Mouse (Mus musculus): ENCODE measurements at regions not wholly inside any gene's neighbourhood (a gene's known extent, or its start where the extent isn't known, plus 50 kb on each side); places are given as distances from the start of the nearest gene placed in this dataset.
A peak's percentile ranks its signal among the peaks of the same experiment; 100 is the strongest.
"Not testable (repeated sequence)": the region's sequence is repeated elsewhere in the genome, so short reads cannot be mapped to it uniquely, and the experiment has no call there.

- ATAC-seq (replicated peaks), result no peak
- no peak overlapping the region for H3K4me2 ChIP-seq (replicated peaks)
- H3K27me3 ChIP-seq, result no peaks in the 10 kb centered on the region
- no peak overlapping the region for H3K4me3 ChIP-seq
- no peaks in the 10 kb centered on the region for H3K9me3 ChIP-seq
- H3K36me3 ChIP-seq, result no peaks in the 10 kb centered on the region
- 70% methylated on average over 5 of the region's 5 CpGs for WGBS
- H3K27ac ChIP-seq (replicated peaks), result no peak overlapping the region
- no peaks in the 10 kb centered on the region for H3K4me1 ChIP-seq
- no peak overlapping the region for H3K9ac ChIP-seq (replicated peaks)
These were observed 212.8 kb downstream of the Dact1 start for GRCm38 (mm10) chr12:71522451-71522850.

- H3K9ac ChIP-seq (replicated peaks), result no peak overlapping the region
- no peak for ATAC-seq (replicated peaks)
- 64% methylated on average over 6 of the region's 6 CpGs for WGBS
- no peaks in the 10 kb centered on the region for H3K36me3 ChIP-seq
- no peaks in the 10 kb centered on the region for H3K9me3 ChIP-seq
- H3K4me1 ChIP-seq, result no peaks in the 10 kb centered on the region
- no peaks in the 10 kb centered on the region for H3K27me3 ChIP-seq
- no peak overlapping the region for H3K4me3 ChIP-seq
- no peak overlapping the region for H3K4me2 ChIP-seq (replicated peaks)
- H3K27ac ChIP-seq (replicated peaks), result no peak overlapping the region
These were observed 214.5 kb downstream of the Dact1 start for GRCm38 (mm10) chr12:71524156-71524555.

GRCm38 (mm10) chr12:71525255-71525927 is 215.7 kb downstream of the Dact1 start:
- ATAC-seq (replicated peaks), result no peak
- no peak overlapping the region for H3K9ac ChIP-seq (replicated peaks)
- no peaks in the 10 kb centered on the region for H3K4me1 ChIP-seq
- no peak overlapping the region for H3K4me3 ChIP-seq
- no peaks in the 10 kb centered on the region for H3K36me3 ChIP-seq
- 18% methylated on average over 10 of the region's 10 CpGs for WGBS
- H3K27ac ChIP-seq (replicated peaks), result no peak overlapping the region
- H3K27me3 ChIP-seq, result no peaks in the 10 kb centered on the region
- no peaks in the 10 kb centered on the region for H3K9me3 ChIP-seq
- H3K4me2 ChIP-seq (replicated peaks), result no peak overlapping the region

- Histone ChIP-seq H3K27ac (replicated peaks) (no peak overlapping the region), H3K4me2 (replicated peaks) (no peak overlapping the region), H3K27me3 (no peaks in the 10 kb centered on the region), H3K4me1 (no peaks in the 10 kb centered on the region), H3K9ac (replicated peaks) (no peak overlapping the region), H3K36me3 (no peaks in the 10 kb centered on the region), H3K9me3 (no peaks in the 10 kb centered on the region), H3K4me3 (no peak overlapping the region)
- WGBS, result 94% methylated on average over 7 of the region's 7 CpGs
- no peak for ATAC-seq (replicated peaks)
These were observed 216.9 kb downstream of the Dact1 start for GRCm38 (mm10) chr12:71526623-71527022.

- no peak overlapping the region for H3K4me3 ChIP-seq
- ATAC-seq (replicated peaks), result no peak
- no peak overlapping the region for H3K4me2 ChIP-seq (replicated peaks)
- H3K27ac ChIP-seq (replicated peaks), result peak overlapping the region; percentile 73
- no peak overlapping the region for H3K9ac ChIP-seq (replicated peaks)
- H3K27me3 ChIP-seq, result no peaks in the 10 kb centered on the region
- peaks cover 23% of the 10 kb centered on the region for H3K4me1 ChIP-seq
- H3K36me3 ChIP-seq, result no peaks in the 10 kb centered on the region
- WGBS, result 69% methylated on average over 3 of the region's 3 CpGs
- H3K9me3 ChIP-seq, result no peaks in the 10 kb centered on the region
These were observed 222.5 kb downstream of the Dact1 start for GRCm38 (mm10) chr12:71532161-71532560.

- 19% methylated on average over 22 of the region's 22 CpGs for WGBS
- Histone ChIP-seq H3K9ac (replicated peaks) (no peak overlapping the region), H3K4me2 (replicated peaks) (no peak overlapping the region)
These were observed 223.2 kb downstream of the Dact1 start for GRCm38 (mm10) chr12:71532708-71533450.

GRCm38 (mm10) chr12:71533701-71534100 is 224.0 kb downstream of the Dact1 start:
- Histone ChIP-seq H3K36me3 (no peaks in the 10 kb centered on the region), H3K9me3 (no peaks in the 10 kb centered on the region), H3K4me3 (no peak overlapping the region), H3K4me2 (replicated peaks) (no peak overlapping the region), H3K9ac (replicated peaks) (no peak overlapping the region), H3K27me3 (no peaks in the 10 kb centered on the region), H3K27ac (replicated peaks) (peak overlapping the region; percentile 73), H3K4me1 (peaks cover 23% of the 10 kb centered on the region)
- WGBS, result 91% methylated on average over 9 of the region's 9 CpGs
- ATAC-seq (replicated peaks), result no peak

More at GRCm38 (mm10) chr12:71532708-71533450, 223.2 kb downstream of the Dact1 start:
- Histone ChIP-seq H3K4me3 (no peak overlapping the region), H3K9me3 (no peaks in the 10 kb centered on the region), H3K4me1 (peaks cover 23% of the 10 kb centered on the region), H3K36me3 (no peaks in the 10 kb centered on the region), H3K27ac (replicated peaks) (peak overlapping the region; percentile 73), H3K27me3 (no peaks in the 10 kb centered on the region)
- ATAC-seq (replicated peaks), result peak; percentile 93

GRCm38 (mm10) chr12:71534199-71534598 is 224.5 kb downstream of the Dact1 start:
- ATAC-seq (replicated peaks), result peak; percentile 18; the same call in 1 of the 2 replicates
- Histone ChIP-seq H3K27me3 (no peaks in the 10 kb centered on the region), H3K9ac (replicated peaks) (no peak overlapping the region), H3K4me1 (peaks cover 23% of the 10 kb centered on the region), H3K36me3 (no peaks in the 10 kb centered on the region), H3K9me3 (no peaks in the 10 kb centered on the region), H3K4me3 (no peak overlapping the region), H3K27ac (replicated peaks) (peak overlapping the region; percentile 73), H3K4me2 (replicated peaks) (no peak overlapping the region)
- 65% methylated on average over 4 of the region's 4 CpGs for WGBS

- Histone ChIP-seq H3K4me2 (replicated peaks) (no peak overlapping the region), H3K36me3 (no peaks in the 10 kb centered on the region), H3K4me1 (peaks cover 23% of the 10 kb centered on the region), H3K27me3 (no peaks in the 10 kb centered on the region), H3K27ac (replicated peaks) (no peak overlapping the region; the same call in 1 of the 2 replicates), H3K4me3 (no peak overlapping the region), H3K9me3 (no peaks in the 10 kb centered on the region), H3K9ac (replicated peaks) (no peak overlapping the region)
- WGBS, result 94% methylated on average over 6 of the region's 6 CpGs
- ATAC-seq (replicated peaks), result no peak
These were observed 225.6 kb downstream of the Dact1 start for GRCm38 (mm10) chr12:71535251-71535650.

GRCm38 (mm10) chr12:71535831-71536230 is 226.1 kb downstream of the Dact1 start:
- not testable (repeated sequence) for H3K4me3 ChIP-seq; H3K9me3 ChIP-seq; H3K9ac ChIP-seq (replicated peaks); H3K36me3 ChIP-seq; ATAC-seq (replicated peaks); H3K27ac ChIP-seq (replicated peaks); H3K4me2 ChIP-seq (replicated peaks); H3K27me3 ChIP-seq
- 40% methylated on average over 3 of the region's 3 CpGs for WGBS
- H3K4me1 ChIP-seq, result peaks cover 23% of the 10 kb centered on the region

GRCm38 (mm10) chr12:71538691-71539090 is 229.0 kb downstream of the Dact1 start:
- 73% methylated on average over 7 of the region's 7 CpGs for WGBS
- H3K4me1 ChIP-seq, result peaks cover 14% of the 10 kb centered on the region
- no peak overlapping the region for H3K4me3 ChIP-seq
- no peak overlapping the region for H3K27ac ChIP-seq (replicated peaks)
- no peaks in the 10 kb centered on the region for H3K27me3 ChIP-seq
- no peaks in the 10 kb centered on the region for H3K36me3 ChIP-seq
- ATAC-seq (replicated peaks), result no peak
- H3K4me2 ChIP-seq (replicated peaks), result no peak overlapping the region
- no peak overlapping the region for H3K9ac ChIP-seq (replicated peaks)
- H3K9me3 ChIP-seq, result no peaks in the 10 kb centered on the region

GRCm38 (mm10) chr12:71540279-71540678 is 230.6 kb downstream of the Dact1 start:
- no peaks in the 10 kb centered on the region for H3K36me3 ChIP-seq
- ATAC-seq (replicated peaks), result no peak
- no peak overlapping the region for H3K4me2 ChIP-seq (replicated peaks)
- peaks cover 15% of the 10 kb centered on the region for H3K4me1 ChIP-seq
- no peaks in the 10 kb centered on the region for H3K27me3 ChIP-seq
- H3K9me3 ChIP-seq, result no peaks in the 10 kb centered on the region
- 84% methylated on average over 11 of the region's 11 CpGs for WGBS
- no peak overlapping the region for H3K27ac ChIP-seq (replicated peaks)
- H3K9ac ChIP-seq (replicated peaks), result no peak overlapping the region
- no peak overlapping the region for H3K4me3 ChIP-seq

All from forebrain, embryonic 15.5 days (tissue).